Mouse (Mus musculus) right cerebral cortex, adult 18-20 months (tissue): ENCODE data around the gene S1pr4.
A peak's percentile ranks its signal among the peaks of the same experiment; 100 is the strongest.

ENCODE experiments used
- DNase-seq: peaks from one replicate; pipeline ENCODE4 v3.0.0; 2022; ENCODE audit warnings: mixed read lengths

Gene S1pr4

GRCm38 (mm10) chr10:81518546-81518945, 18.6 kb upstream of the S1pr4 start:
- DNase-seq, result no peak

- no peak for DNase-seq
Observed at GRCm38 (mm10) chr10:81517227-81517626, 17.3 kb upstream of the S1pr4 start.

- no peak for DNase-seq
Observed at GRCm38 (mm10) chr10:81513798-81514197, 13.9 kb upstream of the S1pr4 start.

- no peak for DNase-seq
Observed at GRCm38 (mm10) chr10:81510246-81510810, 10.4 kb upstream of the S1pr4 start.

GRCm38 (mm10) chr10:81507691-81508489, 8.0 kb upstream of the S1pr4 start:
- no peak for DNase-seq

- no peak for DNase-seq
Observed at GRCm38 (mm10) chr10:81507095-81507494, 7.2 kb upstream of the S1pr4 start.

GRCm38 (mm10) chr10:81505016-81505664, 5.2 kb upstream of the S1pr4 start:
- no peak for DNase-seq

- DNase-seq, result peak; percentile 88
Observed at GRCm38 (mm10) chr10:81502658-81503057, 2.7 kb upstream of the S1pr4 start.

GRCm38 (mm10) chr10:81501863-81502262, 1.9 kb upstream of the S1pr4 start:
- no peak for DNase-seq

GRCm38 (mm10) chr10:81499250-81499901, 556 bp downstream of the S1pr4 start:
- DNase-seq, result no peak

GRCm38 (mm10) chr10:81498316-81499249, 1.3 kb downstream of the S1pr4 start:
- no peak for DNase-seq

GRCm38 (mm10) chr10:81497401-81498270, 2.3 kb downstream of the S1pr4 start:
- no peak for DNase-seq

- DNase-seq, result no peak
Observed at GRCm38 (mm10) chr10:81496969-81497368, 3.0 kb downstream of the S1pr4 start.

- peak; percentile 99 for DNase-seq
Observed at GRCm38 (mm10) chr10:81496264-81496901, 3.5 kb downstream of the S1pr4 start, which contains the start of gene Ncln. TSS of gene Ncln (minus strand) at chr10:81496392.

- no peak for DNase-seq
Observed at GRCm38 (mm10) chr10:81495616-81496263, 4.2 kb downstream of the S1pr4 start.

GRCm38 (mm10) chr10:81495151-81495550, 4.8 kb downstream of the S1pr4 start:
- DNase-seq, result no peak

GRCm38 (mm10) chr10:81494260-81495041, 5.5 kb downstream of the S1pr4 start:
- no peak for DNase-seq

GRCm38 (mm10) chr10:81493601-81494220, 6.2 kb downstream of the S1pr4 start:
- DNase-seq, result no peak
